Mouse (Mus musculus): ENCODE data around the gene Gnaq.

The Gnaq gene

DNA sequence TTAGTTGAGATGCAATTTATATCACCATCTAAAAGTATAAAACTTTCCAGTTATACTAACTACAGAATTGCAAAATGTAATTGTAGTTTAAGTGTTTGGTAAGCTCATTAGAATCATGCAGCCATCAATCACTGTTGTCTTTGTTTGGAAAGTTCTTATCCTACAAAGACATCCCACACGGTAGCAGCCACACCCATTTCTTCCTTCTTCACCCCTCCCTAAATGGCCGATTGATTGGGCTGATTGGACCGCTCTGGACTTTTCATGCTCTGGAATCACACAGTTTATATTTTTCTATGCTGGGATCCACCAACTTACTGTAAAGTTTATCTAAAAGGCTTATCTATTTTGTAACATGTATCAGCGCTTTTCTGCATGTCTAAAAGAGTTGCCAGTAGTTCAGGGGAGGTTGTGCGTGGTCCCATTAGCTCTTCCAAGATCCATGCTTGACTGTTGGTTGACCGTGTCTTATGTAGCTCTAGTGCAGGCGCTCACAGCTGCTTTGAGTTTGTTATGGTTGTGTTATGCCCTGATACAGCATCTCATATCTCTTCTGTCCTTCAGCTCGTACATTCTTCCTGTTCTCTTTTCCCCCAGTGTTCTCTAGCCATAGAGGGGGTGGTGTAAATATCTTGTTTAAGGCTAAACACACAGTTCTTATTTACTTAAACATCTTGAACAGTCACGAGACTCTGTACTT is 56.6 kb downstream of the Gnaq start:
- no peak for DNase-seq (ENCODE audit: low read depth, low spot score)

- peak; percentile 56 for DNase-seq (ENCODE audit: low read depth, low spot score)
These were observed 65.5 kb downstream of the Gnaq start for GRCm38 (mm10) chr19:16198162-16198561.

DNA sequence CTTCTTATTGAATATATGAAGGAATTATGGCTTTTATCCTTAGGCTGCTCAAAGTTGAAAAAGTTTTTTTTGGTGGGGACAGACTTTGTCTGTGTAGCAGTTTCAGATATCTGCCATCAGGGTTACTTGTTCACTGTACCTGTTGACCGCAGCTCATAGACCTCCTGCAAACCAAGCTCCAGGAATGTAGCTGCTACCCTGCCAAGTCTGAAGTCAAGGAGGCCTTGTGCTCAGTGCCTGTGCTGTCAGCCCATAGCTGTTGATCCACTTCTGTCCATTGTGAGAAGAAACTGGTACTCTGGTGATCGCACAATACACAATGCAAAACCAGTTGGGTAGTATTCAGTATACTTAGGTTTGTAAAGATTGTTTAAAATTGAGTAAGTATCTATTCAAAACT is 68.7 kb downstream of the Gnaq start:
- DNase-seq (ENCODE audit: low read depth, low spot score), result no peak

DNA sequence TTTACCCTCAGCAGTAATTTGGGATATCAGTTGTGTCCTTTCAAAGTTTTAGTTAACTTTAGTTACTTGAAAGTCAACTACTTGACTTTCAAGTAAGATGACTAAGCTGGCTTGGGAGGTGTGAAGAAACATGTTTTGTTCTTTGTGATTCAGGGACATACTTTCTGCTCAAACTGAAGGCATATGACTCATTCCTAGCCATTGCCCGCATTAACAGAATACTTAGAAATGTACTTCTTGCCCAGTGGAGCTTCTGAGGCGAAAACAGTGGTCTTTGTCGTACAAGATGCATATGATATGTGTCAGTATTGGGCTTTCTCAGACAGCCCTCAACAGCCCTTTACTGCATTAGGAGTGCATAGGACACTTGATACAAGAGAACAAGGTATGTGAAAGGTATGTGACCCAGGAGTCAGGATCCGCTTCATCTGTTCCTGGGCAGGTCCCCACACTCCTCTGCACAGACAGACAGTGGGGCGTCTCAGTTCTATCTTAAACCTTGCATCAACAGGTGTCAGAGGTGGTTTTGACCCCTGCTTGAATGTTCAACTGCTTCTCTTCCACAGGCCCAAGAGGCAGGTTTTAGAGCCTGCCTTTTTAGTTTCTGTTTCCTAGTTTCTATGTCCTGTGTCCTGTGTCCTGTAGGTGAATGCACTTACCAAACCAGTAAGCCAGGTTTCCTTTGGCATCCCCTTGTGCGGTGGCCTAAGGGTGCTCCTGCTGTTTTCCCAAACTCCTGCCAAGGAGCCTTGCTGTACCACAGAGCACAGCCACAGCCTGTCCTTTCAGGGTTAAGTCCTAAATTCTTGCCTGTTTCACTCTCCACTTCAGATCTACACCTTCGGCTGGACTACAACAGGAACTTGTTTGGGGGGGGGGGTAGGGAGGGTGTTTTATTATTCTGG is 72.4 kb downstream of the Gnaq start:
- DNase-seq (ENCODE audit: low read depth, low spot score), result peak; percentile 74

- no peak for DNase-seq (ENCODE audit: low read depth, low spot score)
These were observed 77.0 kb downstream of the Gnaq start for GRCm38 (mm10) chr19:16209616-16210015.

GRCm38 (mm10) chr19:16214946-16215345 is 82.3 kb downstream of the Gnaq start:
- DNase-seq (ENCODE audit: low read depth, low spot score), result peak; percentile 45

- no peak for DNase-seq (ENCODE audit: low read depth, low spot score)
These were observed 82.9 kb downstream of the Gnaq start for GRCm38 (mm10) chr19:16215430-16216016.

DNA sequence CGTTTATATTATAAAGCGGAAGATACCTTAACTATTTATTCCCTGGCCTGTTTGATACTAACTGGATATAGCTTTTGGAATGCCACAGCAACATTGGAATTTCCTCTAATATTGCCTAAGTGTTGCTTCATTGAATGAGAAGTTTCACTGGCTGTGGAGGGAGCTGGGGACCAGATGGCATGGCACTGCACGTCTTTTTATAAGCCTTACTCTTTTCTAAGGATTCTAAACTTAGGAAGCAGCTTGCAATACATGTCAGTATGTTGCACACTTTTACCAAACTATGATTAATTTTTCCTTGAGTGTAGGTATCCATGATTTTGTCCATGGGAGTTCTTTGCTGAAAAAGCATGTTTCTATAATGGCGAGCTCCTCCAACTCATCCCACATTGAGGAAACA is 87.3 kb downstream of the Gnaq start:
- peak; percentile 64 for DNase-seq (ENCODE audit: low read depth, low spot score)

GRCm38 (mm10) chr19:16222526-16222925 is 89.9 kb downstream of the Gnaq start:
- DNase-seq (ENCODE audit: low read depth, low spot score), result no peak

DNA sequence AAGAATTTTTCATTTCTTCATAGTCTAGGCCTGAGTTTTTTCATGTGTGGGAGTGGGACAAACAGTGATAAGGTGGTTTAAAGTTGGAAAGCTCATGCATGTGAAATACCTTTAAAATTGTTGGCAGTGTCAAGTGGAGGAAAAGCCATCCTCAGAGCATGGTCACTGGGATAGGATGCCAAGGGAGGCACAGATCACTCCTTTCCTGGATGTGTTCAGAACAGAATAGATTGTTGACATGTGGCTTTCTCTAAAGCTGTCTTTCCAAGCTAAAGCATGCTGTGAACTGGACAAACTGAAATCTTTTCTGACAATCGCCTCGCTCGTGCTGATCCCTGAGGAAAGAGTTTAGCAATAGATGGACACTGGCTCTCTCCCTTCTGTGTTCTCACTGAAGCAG is 90.5 kb downstream of the Gnaq start:
- no peak for DNase-seq (ENCODE audit: low read depth, low spot score)

- no peak for DNase-seq (ENCODE audit: low read depth, low spot score)
These were observed 92.2 kb downstream of the Gnaq start for GRCm38 (mm10) chr19:16224831-16225230.

- no peak for DNase-seq (ENCODE audit: low read depth, low spot score)
These were observed 99.0 kb downstream of the Gnaq start for GRCm38 (mm10) chr19:16231584-16231983.

DNA sequence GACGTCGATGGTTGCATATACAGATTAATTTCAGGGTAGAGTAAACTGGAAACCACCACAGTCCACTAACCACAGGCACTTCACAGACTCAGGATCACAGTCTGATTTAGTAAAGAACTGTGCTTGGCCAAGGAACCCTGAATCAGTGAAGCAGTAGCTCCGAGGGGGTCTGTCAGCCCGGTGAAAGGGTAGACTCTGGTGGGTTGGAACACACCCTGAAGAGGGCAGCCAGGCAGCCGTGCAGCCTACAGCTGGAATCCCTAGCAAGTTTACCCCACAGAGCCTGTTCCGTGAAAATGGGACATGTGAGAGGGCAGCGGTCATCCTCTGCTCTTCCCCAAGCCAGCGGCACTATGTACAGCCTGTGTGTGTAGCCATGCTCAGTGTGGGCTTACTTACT is 103.0 kb downstream of the Gnaq start:
- DNase-seq (ENCODE audit: low read depth, low spot score), result no peak

GRCm38 (mm10) chr19:16237034-16237433 is 104.4 kb downstream of the Gnaq start:
- DNase-seq (ENCODE audit: low read depth, low spot score), result no peak

GRCm38 (mm10) chr19:16238072-16238471 is 105.4 kb downstream of the Gnaq start:
- DNase-seq (ENCODE audit: low read depth, low spot score), result no peak

GRCm38 (mm10) chr19:16238512-16238911 is 105.9 kb downstream of the Gnaq start:
- DNase-seq (ENCODE audit: low read depth, low spot score), result no peak

DNA sequence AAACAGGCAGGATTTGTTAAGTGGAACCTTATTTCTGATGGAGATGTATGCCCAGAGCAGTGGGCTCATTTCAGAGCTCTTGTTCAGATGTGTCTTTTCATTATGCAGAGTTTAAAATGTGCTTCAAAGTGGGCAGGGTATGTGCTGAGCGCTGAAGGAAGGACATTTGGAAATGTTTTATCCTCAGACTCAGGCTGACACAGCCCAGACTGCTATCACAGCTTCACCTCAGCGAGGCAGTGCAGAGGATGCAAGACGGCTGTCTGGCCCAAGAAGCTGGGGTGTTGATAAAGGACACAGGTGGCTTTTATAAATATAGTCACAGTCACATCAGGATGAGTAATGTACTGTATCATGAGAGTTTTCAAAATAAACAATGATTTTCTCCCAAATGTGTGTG is 110.1 kb downstream of the Gnaq start:
- no peak for DNase-seq (ENCODE audit: low read depth, low spot score)

- no peak for DNase-seq (ENCODE audit: low read depth, low spot score)
These were observed 116.4 kb downstream of the Gnaq start for GRCm38 (mm10) chr19:16249025-16249424.

DNA sequence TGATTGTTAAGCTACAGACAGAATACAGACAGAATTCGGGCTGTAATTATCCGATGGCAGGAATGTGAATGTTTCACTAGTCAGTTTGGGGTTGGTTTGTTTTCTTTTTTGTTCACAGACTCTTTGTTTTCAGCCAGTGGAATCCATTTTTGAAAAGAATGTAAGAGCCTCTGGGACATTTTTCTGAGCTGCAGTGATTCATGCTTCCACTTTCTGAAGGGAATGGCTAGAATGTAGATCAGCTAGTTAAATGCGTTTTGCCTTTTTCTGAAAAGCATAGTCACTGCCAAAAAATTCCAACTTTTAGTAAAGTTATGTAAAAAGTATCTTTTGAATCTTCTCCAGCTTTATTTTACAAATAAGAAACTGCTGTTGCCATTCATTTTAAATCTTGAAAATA is 118.3 kb downstream of the Gnaq start:
- DNase-seq (ENCODE audit: low read depth, low spot score), result peak; percentile 63

DNA sequence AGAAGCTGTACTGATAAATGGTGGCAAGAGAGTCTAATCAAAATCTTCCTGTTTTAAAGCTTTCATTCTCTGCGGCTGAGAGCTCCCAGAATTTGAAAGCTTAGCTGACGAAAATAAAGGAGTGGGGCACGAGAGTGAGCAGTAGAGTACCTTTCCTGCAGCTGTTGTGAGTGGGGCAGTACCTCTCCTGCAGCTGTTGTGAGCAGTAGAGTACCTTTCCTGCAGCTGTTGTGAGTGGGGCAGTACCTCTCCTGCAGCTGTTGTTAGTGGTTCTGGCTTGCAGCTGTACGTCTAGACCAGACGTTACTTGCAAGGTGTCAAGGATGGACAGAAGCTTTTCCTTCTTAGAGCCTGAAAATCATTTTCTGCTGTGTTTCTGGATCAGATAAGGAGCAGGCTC is 119.2 kb downstream of the Gnaq start:
- DNase-seq (ENCODE audit: low read depth, low spot score), result no peak

DNA sequence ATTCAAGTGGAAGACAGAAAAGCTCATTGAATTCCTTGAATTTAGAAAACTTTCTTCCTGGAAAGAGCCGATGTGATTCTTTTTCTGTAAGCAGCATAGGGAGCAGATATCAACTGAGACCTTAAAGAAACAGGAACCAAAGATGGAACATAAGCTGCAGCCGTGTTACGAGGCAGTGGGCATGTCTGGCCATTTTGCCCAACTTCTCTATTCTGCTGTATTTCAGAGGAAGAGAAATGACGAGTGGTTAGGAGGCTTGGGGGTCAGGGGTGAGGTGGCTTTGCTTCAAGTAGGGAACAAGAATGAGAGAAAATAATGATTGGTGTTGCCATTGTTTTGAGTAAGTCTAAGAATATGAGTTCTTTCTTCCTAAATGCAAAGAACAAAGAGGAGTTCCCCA is 120.1 kb downstream of the Gnaq start:
- no peak for DNase-seq (ENCODE audit: low read depth, low spot score)

GRCm38 (mm10) chr19:16254881-16255280 is 122.2 kb downstream of the Gnaq start:
- DNase-seq (ENCODE audit: low read depth, low spot score), result peak; percentile 73

DNA sequence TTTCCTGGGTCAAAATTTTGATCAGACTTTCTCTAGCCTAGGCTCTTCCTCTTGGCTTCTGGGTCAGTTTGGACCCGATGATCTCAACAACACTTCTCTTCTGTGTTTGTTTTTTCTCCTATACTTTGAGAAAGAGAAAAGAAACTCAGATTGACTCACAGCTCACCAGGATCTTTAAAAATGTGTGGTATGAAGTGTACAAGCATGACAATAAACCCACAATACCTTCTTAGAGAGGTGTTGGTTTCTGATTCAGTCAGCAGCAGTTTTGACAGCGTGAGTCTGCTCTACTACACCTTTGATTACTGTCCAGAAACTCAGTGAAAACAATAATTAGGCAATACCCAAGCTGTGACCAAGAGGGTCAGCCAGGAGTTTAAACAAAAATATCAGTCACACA is 122.7 kb downstream of the Gnaq start:
- no peak for DNase-seq (ENCODE audit: low read depth, low spot score)

Measured in brain, adult 2 months (tissue).